Mouse (Mus musculus): ENCODE measurements around the gene Vmn1r64.
"Not testable (repeated sequence)": the region's sequence is repeated elsewhere in the genome, so short reads cannot be mapped to it uniquely, and the experiment has no call there.

Gene Vmn1r64

DNA sequence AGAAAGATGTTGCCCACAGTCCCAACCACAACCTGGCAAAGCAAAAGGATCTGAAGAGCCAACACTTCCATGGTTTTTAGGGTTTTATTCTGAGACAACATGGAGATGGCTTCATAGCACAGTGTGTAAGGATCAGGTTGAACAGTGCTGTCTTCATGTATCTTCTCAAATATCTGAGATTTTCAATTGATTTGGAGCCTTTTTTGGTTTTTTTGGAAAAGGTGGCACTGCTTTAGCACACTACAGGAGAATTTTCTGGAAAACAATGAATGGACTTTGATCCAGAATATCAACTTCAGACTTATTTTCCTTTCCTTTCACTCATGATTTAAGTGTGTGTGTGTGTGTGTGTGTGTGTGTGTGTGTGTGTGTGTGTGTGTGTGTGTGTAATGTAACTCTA is at the start of gene Vmn1r64:
Gene Vmn1r64, minus strand, starts transcription at position 101 of the 400 bp plus-strand sequence.
- DNase-seq (ENCODE audit: low read depth): no peak

- DNase-seq (ENCODE audit: low read depth): no peak
These were observed 14.9 kb upstream of the Vmn1r64 start for GRCm38 (mm10) chr7:5899238-5899637.

- not testable (repeated sequence) for DNase-seq (ENCODE audit: low read depth)
These were observed 12.9 kb upstream of the Vmn1r64 start for GRCm38 (mm10) chr7:5897245-5897644.

All from naive thymus-derived CD4-positive, alpha-beta T cell, adult 2 months (primary cell).